Mouse (Mus musculus): ENCODE results near the gene Uspl1. TPM values are rescaled to one million over a fixed set of nuclear protein-coding genes. Genes with fewer than 3 reads are reported as not detected.
A peak's percentile ranks its signal among the peaks of the same experiment; 100 is the strongest.

Uspl1 gene
- polyA plus RNA-seq, 1 experiment from 2014 or later: 57.5 TPM

GRCm38 (mm10) chr5:149178095-149178494 lies 6.1 kb upstream of the Uspl1 start:
- Histone ChIP-seq H3K36me3 (ENCODE audit: control insufficient read depth, insufficient read depth, low read length) (no peaks in the 10 kb centered on the region), H3K27me3 (replicated peaks; ENCODE audit: control insufficient read depth, insufficient read depth, low read length) (no peaks in the 10 kb centered on the region), H3K4me2 (ENCODE audit: low read length) (no peak overlapping the region), H3K27ac (ENCODE audit: low read depth, low read length) (no peak overlapping the region), H3K4me3 (ENCODE audit: low read depth, low read length) (no peak overlapping the region), H3K4me1 (ENCODE audit: control insufficient read depth, insufficient read depth, low read length) (no peaks in the 10 kb centered on the region; the same call in 1 of the 2 replicates), H3K9ac (ENCODE audit: low read length) (no peak overlapping the region), H3K9me3 (replicated peaks; ENCODE audit: control insufficient read depth, low read length) (no peaks in the 10 kb centered on the region)
- DNase-seq (ENCODE audit: low spot score) (no peak), ATAC-seq (no peak)
- 91% methylated on average over 5 of the region's 5 CpGs for WGBS

- no peak overlapping the region for H3K4me2 ChIP-seq (ENCODE audit: low read length)
- H3K9ac ChIP-seq (ENCODE audit: low read length): no peak overlapping the region
- H3K36me3 ChIP-seq (ENCODE audit: control insufficient read depth, insufficient read depth, low read length): no peaks in the 10 kb centered on the region
- WGBS: 87% methylated on average over 3 of the region's 3 CpGs
- DNase-seq (ENCODE audit: low spot score) (no peak), ATAC-seq (no peak)
- no peak overlapping the region for H3K27ac ChIP-seq (ENCODE audit: low read depth, low read length)
- no peaks in the 10 kb centered on the region; the same call in 1 of the 2 replicates for H3K4me1 ChIP-seq (ENCODE audit: control insufficient read depth, insufficient read depth, low read length)
- no peak overlapping the region for H3K4me3 ChIP-seq (ENCODE audit: low read depth, low read length)
- no peaks in the 10 kb centered on the region for H3K9me3 ChIP-seq (replicated peaks; ENCODE audit: control insufficient read depth, low read length)
- no peaks in the 10 kb centered on the region for H3K27me3 ChIP-seq (replicated peaks; ENCODE audit: control insufficient read depth, insufficient read depth, low read length)
These were observed 4.3 kb upstream of the Uspl1 start for GRCm38 (mm10) chr5:149179826-149180225.

GRCm38 (mm10) chr5:149182186-149182870 lies 1.8 kb upstream of the Uspl1 start:
- Histone ChIP-seq H3K4me2 (ENCODE audit: low read length) (no peak overlapping the region), H3K9ac (ENCODE audit: low read length) (no peak overlapping the region; the same call in 1 of the 2 replicates), H3K27ac (ENCODE audit: low read depth, low read length) (no peak overlapping the region), H3K27me3 (replicated peaks; ENCODE audit: control insufficient read depth, insufficient read depth, low read length) (no peaks in the 10 kb centered on the region), H3K4me3 (ENCODE audit: low read depth, low read length) (no peak overlapping the region), H3K9me3 (replicated peaks; ENCODE audit: control insufficient read depth, low read length) (no peaks in the 10 kb centered on the region), H3K36me3 (ENCODE audit: control insufficient read depth, insufficient read depth, low read length) (no peaks in the 10 kb centered on the region), H3K4me1 (ENCODE audit: control insufficient read depth, insufficient read depth, low read length) (peaks cover 12% of the 10 kb centered on the region)
- WGBS: 76% methylated on average over 5 of the region's 5 CpGs
- no peak for DNase-seq (ENCODE audit: low spot score)
- no peak for ATAC-seq

- WGBS: 39% methylated on average over 1 of the region's 1 CpGs
- peak overlapping the region; percentile 82 for H3K9ac ChIP-seq (ENCODE audit: low read length)
These were observed 1.0 kb upstream of the Uspl1 start for GRCm38 (mm10) chr5:149183122-149183521.

GRCm38 (mm10) chr5:149183721-149184103 lies 438 bp upstream of the Uspl1 start:
- 0% methylated on average over 13 of the region's 13 CpGs for WGBS
- no peak for DNase-seq (ENCODE audit: low spot score)
- Histone ChIP-seq H3K36me3 (ENCODE audit: control insufficient read depth, insufficient read depth, low read length) (no peaks in the 10 kb centered on the region), H3K27me3 (replicated peaks; ENCODE audit: control insufficient read depth, insufficient read depth, low read length) (no peaks in the 10 kb centered on the region), H3K4me1 (ENCODE audit: control insufficient read depth, insufficient read depth, low read length) (peaks cover 12% of the 10 kb centered on the region), H3K4me3 (ENCODE audit: low read depth, low read length) (peak overlapping the region; percentile 53), H3K9me3 (replicated peaks; ENCODE audit: control insufficient read depth, low read length) (no peaks in the 10 kb centered on the region), H3K4me2 (ENCODE audit: low read length) (peak overlapping the region; percentile 64), H3K27ac (ENCODE audit: low read depth, low read length) (peak overlapping the region; percentile 94), H3K9ac (ENCODE audit: low read length) (peak overlapping the region; percentile 82)
- ATAC-seq: no peak

More at GRCm38 (mm10) chr5:149183122-149183521, 1.0 kb upstream of the Uspl1 start:
- ATAC-seq: no peak
- peak overlapping the region; percentile 53 for H3K4me3 ChIP-seq (ENCODE audit: low read depth, low read length)
- H3K4me1 ChIP-seq (ENCODE audit: control insufficient read depth, insufficient read depth, low read length): peaks cover 12% of the 10 kb centered on the region
- peak overlapping the region; percentile 64 for H3K4me2 ChIP-seq (ENCODE audit: low read length)
- H3K27me3 ChIP-seq (replicated peaks; ENCODE audit: control insufficient read depth, insufficient read depth, low read length): no peaks in the 10 kb centered on the region
- H3K36me3 ChIP-seq (ENCODE audit: control insufficient read depth, insufficient read depth, low read length): no peaks in the 10 kb centered on the region
- H3K9me3 ChIP-seq (replicated peaks; ENCODE audit: control insufficient read depth, low read length): no peaks in the 10 kb centered on the region
- DNase-seq (ENCODE audit: low spot score): no peak
- H3K27ac ChIP-seq (ENCODE audit: low read depth, low read length): 0 out of 2 replicates have a peak overlapping the region, but pooled peaks have one; percentile 94

GRCm38 (mm10) chr5:149184844-149185186 lies 665 bp downstream of the Uspl1 start:
- WGBS: under 1% methylated on average over 20 of the region's 20 CpGs
- H3K36me3 ChIP-seq (ENCODE audit: control insufficient read depth, insufficient read depth, low read length): peaks cover 11% of the 10 kb centered on the region
- H3K9ac ChIP-seq (ENCODE audit: low read length): peak overlapping the region; percentile 68
- peak overlapping the region; percentile 94; the same call in 1 of the 2 replicates for H3K27ac ChIP-seq (ENCODE audit: low read depth, low read length)
- H3K4me2 ChIP-seq (ENCODE audit: low read length): peak overlapping the region; percentile 79
- H3K4me1 ChIP-seq (ENCODE audit: control insufficient read depth, insufficient read depth, low read length): peaks cover 12% of the 10 kb centered on the region
- peak overlapping the region; percentile 53 for H3K4me3 ChIP-seq (ENCODE audit: low read depth, low read length)
- no peak for ATAC-seq
- H3K27me3 ChIP-seq (replicated peaks; ENCODE audit: control insufficient read depth, insufficient read depth, low read length): no peaks in the 10 kb centered on the region
- H3K9me3 ChIP-seq (replicated peaks; ENCODE audit: control insufficient read depth, low read length): no peaks in the 10 kb centered on the region
- DNase-seq (ENCODE audit: low spot score): no peak

GRCm38 (mm10) chr5:149185806-149186205 lies 1.7 kb downstream of the Uspl1 start:
- Histone ChIP-seq H3K27me3 (replicated peaks; ENCODE audit: control insufficient read depth, insufficient read depth, low read length) (no peaks in the 10 kb centered on the region), H3K4me1 (ENCODE audit: control insufficient read depth, insufficient read depth, low read length) (peaks cover 12% of the 10 kb centered on the region), H3K9me3 (replicated peaks; ENCODE audit: control insufficient read depth, low read length) (no peaks in the 10 kb centered on the region), H3K4me3 (ENCODE audit: low read depth, low read length) (peak overlapping the region; percentile 53), H3K4me2 (ENCODE audit: low read length) (peak overlapping the region; percentile 79), H3K9ac (ENCODE audit: low read length) (peak overlapping the region; percentile 68), H3K36me3 (ENCODE audit: control insufficient read depth, insufficient read depth, low read length) (peaks cover 19% of the 10 kb centered on the region), H3K27ac (ENCODE audit: low read depth, low read length) (no peak overlapping the region)
- WGBS: 80% methylated on average over 3 of the region's 3 CpGs
- DNase-seq (ENCODE audit: low spot score) (no peak), ATAC-seq (no peak)

GRCm38 (mm10) chr5:149190160-149190559 lies 6.0 kb downstream of the Uspl1 start:
- no peak overlapping the region for H3K27ac ChIP-seq (ENCODE audit: low read depth, low read length)
- H3K9ac ChIP-seq (ENCODE audit: low read length): no peak overlapping the region
- H3K4me3 ChIP-seq (ENCODE audit: low read depth, low read length): no peak overlapping the region
- ATAC-seq: no peak
- H3K4me2 ChIP-seq (ENCODE audit: low read length): no peak overlapping the region
- no peaks in the 10 kb centered on the region for H3K27me3 ChIP-seq (replicated peaks; ENCODE audit: control insufficient read depth, insufficient read depth, low read length)
- H3K36me3 ChIP-seq (ENCODE audit: control insufficient read depth, insufficient read depth, low read length): peaks cover 57% of the 10 kb centered on the region
- peaks cover 12% of the 10 kb centered on the region for H3K4me1 ChIP-seq (ENCODE audit: control insufficient read depth, insufficient read depth, low read length)
- DNase-seq (ENCODE audit: low spot score): no peak
- WGBS: 95% methylated on average over 1 of the region's 1 CpGs
- H3K9me3 ChIP-seq (replicated peaks; ENCODE audit: control insufficient read depth, low read length): no peaks in the 10 kb centered on the region

GRCm38 (mm10) chr5:149196611-149197010 lies 12.5 kb downstream of the Uspl1 start:
- ATAC-seq (no peak), DNase-seq (ENCODE audit: low spot score) (no peak)
- Histone ChIP-seq H3K27ac (ENCODE audit: low read depth, low read length) (no peak overlapping the region), H3K9ac (ENCODE audit: low read length) (no peak overlapping the region), H3K4me3 (ENCODE audit: low read depth, low read length) (no peak overlapping the region), H3K36me3 (ENCODE audit: control insufficient read depth, insufficient read depth, low read length) (peaks cover 65% of the 10 kb centered on the region), H3K27me3 (replicated peaks; ENCODE audit: control insufficient read depth, insufficient read depth, low read length) (no peaks in the 10 kb centered on the region), H3K4me1 (ENCODE audit: control insufficient read depth, insufficient read depth, low read length) (no peaks in the 10 kb centered on the region), H3K9me3 (replicated peaks; ENCODE audit: control insufficient read depth, low read length) (no peaks in the 10 kb centered on the region), H3K4me2 (ENCODE audit: low read length) (no peak overlapping the region)
- WGBS: 0% methylated on average over 1 of the region's 1 CpGs
